Mouse (Mus musculus): Measurements from ENCODE around the gene Efhc1.
"Not testable (repeated sequence)": the region's sequence is repeated elsewhere in the genome, so short reads cannot be mapped to it uniquely, and the experiment has no call there.

Gene Efhc1

GRCm38 (mm10) chr1:20951300-20951763, at the start of gene Efhc1:
TSS of gene Efhc1 (plus strand) at chr1:20951626.
- DNase-seq: peak; percentile 77 to 78

GRCm38 (mm10) chr1:20905501-20906127, 45.8 kb upstream of the Efhc1 start:
- no peak for DNase-seq

- no peak for DNase-seq
These were observed 45.3 kb upstream of the Efhc1 start for GRCm38 (mm10) chr1:20906128-20906515.

GRCm38 (mm10) chr1:20908541-20908940, 42.9 kb upstream of the Efhc1 start:
- no peak for DNase-seq

- DNase-seq: no peak
These were observed 39.3 kb upstream of the Efhc1 start for GRCm38 (mm10) chr1:20912115-20912514.

GRCm38 (mm10) chr1:20912527-20913171, 38.8 kb upstream of the Efhc1 start:
- DNase-seq: no peak

- no peak for DNase-seq
These were observed 36.7 kb upstream of the Efhc1 start for GRCm38 (mm10) chr1:20914769-20915168.

- DNase-seq: no peak
These were observed 35.8 kb upstream of the Efhc1 start for GRCm38 (mm10) chr1:20915608-20916007.

GRCm38 (mm10) chr1:20917496-20918050, 33.9 kb upstream of the Efhc1 start:
- DNase-seq: no peak

GRCm38 (mm10) chr1:20919728-20920127, 31.7 kb upstream of the Efhc1 start:
- DNase-seq: no peak

GRCm38 (mm10) chr1:20921081-20921528, 30.3 kb upstream of the Efhc1 start:
- DNase-seq: no peak

- DNase-seq: no peak
These were observed 28.6 kb upstream of the Efhc1 start for GRCm38 (mm10) chr1:20922612-20923399.

GRCm38 (mm10) chr1:20925324-20925723, 26.1 kb upstream of the Efhc1 start:
- not testable (repeated sequence) for DNase-seq

GRCm38 (mm10) chr1:20925926-20926325, 25.5 kb upstream of the Efhc1 start:
- no peak for DNase-seq

GRCm38 (mm10) chr1:20926376-20926775, 25.1 kb upstream of the Efhc1 start:
- DNase-seq: no peak

- DNase-seq: no peak
These were observed 22.9 kb upstream of the Efhc1 start for GRCm38 (mm10) chr1:20928487-20928886.

- DNase-seq: peak in 1 of 2 experiments; percentile 62
These were observed 18.0 kb upstream of the Efhc1 start for GRCm38 (mm10) chr1:20933457-20933856.

- no peak for DNase-seq
These were observed 16.3 kb upstream of the Efhc1 start for GRCm38 (mm10) chr1:20935106-20935505.

- DNase-seq: peak in 1 of 2 experiments; percentile 44
These were observed 12.4 kb upstream of the Efhc1 start for GRCm38 (mm10) chr1:20939046-20939445.

- peak; percentile 40 to 53 for DNase-seq
These were observed 11.3 kb upstream of the Efhc1 start for GRCm38 (mm10) chr1:20940151-20940550.

- DNase-seq: no peak
These were observed 10.1 kb upstream of the Efhc1 start for GRCm38 (mm10) chr1:20941322-20941721.

- DNase-seq: no peak
These were observed 9.6 kb upstream of the Efhc1 start for GRCm38 (mm10) chr1:20941857-20942256.

GRCm38 (mm10) chr1:20943016-20943415, 8.4 kb upstream of the Efhc1 start:
- no peak for DNase-seq
